Mouse (Mus musculus) olfactory bulb, adult 2 months (tissue): ENCODE data around the gene Shc3.

Experiments used
- CTCF ChIP-seq: fragments of 200-500 bp; IDR thresholded peaks from 2 replicates; pipeline ENCODE4 v1.5.1; 2012; ENCODE audit warnings: low read depth, mild to moderate bottlenecking, low read length, moderate library complexity; ENCODE audit not compliant: insufficient read depth
- POLR2A ChIP-seq: fragments of 200-500 bp; IDR thresholded peaks from 2 replicates; pipeline ENCODE4 v1.6.1; 2012; ENCODE audit warnings: mild to moderate bottlenecking, low read depth, low read length, moderate library complexity; ENCODE audit not compliant: insufficient read depth

DNA sequence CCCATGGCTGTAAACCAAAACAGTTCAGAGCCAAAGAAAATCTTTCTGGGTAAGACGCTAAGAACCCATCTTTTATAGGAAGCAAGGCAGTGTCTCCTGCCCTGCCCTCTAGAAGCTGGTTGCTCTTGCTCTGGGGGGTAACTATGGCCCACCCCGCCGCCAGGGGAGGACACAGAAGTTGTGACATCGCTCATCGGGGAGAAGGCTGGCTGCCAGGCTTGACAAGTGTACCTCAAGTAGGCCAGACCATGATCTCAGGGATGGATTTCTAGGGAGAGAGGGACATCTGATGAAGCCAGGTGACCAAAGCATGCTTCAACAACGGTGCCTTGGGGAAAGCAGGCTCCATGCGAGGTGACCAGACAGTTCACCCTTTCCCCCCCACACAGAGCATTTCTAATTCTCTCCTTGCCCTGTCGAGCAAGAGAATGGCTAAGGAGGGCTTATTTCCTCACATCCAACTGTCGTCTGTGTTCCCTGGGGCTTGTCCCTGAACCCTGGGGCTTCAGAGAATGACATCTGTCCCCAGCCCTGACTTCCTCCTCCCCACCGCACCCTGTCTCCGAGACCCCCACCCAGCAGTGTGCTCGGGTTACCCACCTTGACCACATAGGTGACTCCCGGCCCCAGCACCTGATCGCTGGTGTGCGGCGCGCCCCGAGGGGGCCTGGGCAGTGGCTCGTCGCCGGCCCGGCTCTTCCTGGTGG lies 2.7 kb downstream of the Shc3 start:
- no peak for TF ChIP-seq POLR2A
- no peak for TF ChIP-seq CTCF
